Mouse (Mus musculus) olfactory bulb, adult 2 months (tissue): ENCODE measurements around the gene Polr2a.

Source experiments
- CTCF ChIP-seq: fragments of 200-500 bp; IDR thresholded peaks from 2 replicates; pipeline ENCODE4 v1.5.1; 2012; ENCODE audit warnings: low read depth, mild to moderate bottlenecking, low read length, moderate library complexity; ENCODE audit not compliant: insufficient read depth
- POLR2A ChIP-seq: fragments of 200-500 bp; IDR thresholded peaks from 2 replicates; pipeline ENCODE4 v1.6.1; 2012; ENCODE audit warnings: mild to moderate bottlenecking, low read depth, low read length, moderate library complexity; ENCODE audit not compliant: insufficient read depth

DNA sequence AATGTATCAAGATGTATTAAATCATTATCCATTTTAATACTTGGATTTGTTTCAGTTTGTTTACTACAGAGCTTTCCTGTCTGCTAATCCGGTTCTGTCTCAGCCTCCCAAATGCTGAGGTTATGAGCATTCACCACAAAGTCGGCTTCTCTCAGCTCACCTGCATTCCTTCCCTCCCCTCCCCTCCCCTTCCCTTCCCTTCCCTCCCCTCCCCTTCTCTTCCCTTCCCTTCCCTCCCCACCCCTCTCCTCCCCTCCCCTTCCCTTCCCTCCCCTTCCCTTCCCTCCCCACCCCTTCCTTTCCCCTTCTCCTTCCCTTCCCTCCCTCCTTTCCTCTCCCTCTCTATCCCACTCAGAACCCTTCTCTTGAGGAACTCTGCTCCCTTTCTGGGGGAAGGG is 53.8 kb downstream of the Polr2a start:
- no peak for TF ChIP-seq POLR2A
- no peak for TF ChIP-seq CTCF
